In genomic region chr11:100605451-100605850, GRCm38 (mm10) we compare ENCODE assay signal across 17 mouse cellular contexts. TPM values are rescaled to one million over a fixed set of nuclear protein-coding genes. Genes with fewer than 3 reads are reported as not detected.
DNase-seq lines count a peak whose midpoint lies in the region; ATAC-seq and TF ChIP-seq lines count a peak whose summit lies in the region.
"Had no signal": no experiment of that assay in that cellular context is flagged by ENCODE, and none has a peak within 500 bp of the region (broad histone marks: within the 10 kb centered on the region; RNA-seq: fewer than 3 reads in every experiment).

No protein-coding gene starts in this region.

- H3K4me2 ChIP-seq in hindbrain, embryonic 14.5 days (replicated peaks) = no peak overlapping the region
- no peak overlapping the region for H3K4me2 ChIP-seq in midbrain, embryonic 14.5 days (ENCODE audit: low read length)
- no peak overlapping the region for H3K4me2 ChIP-seq in midbrain, embryonic 16.5 days (ENCODE audit: low read length)
- H3K4me2 ChIP-seq in neural tube, embryonic 15.5 days = no peak overlapping the region
- H3K4me2 ChIP-seq: heart, embryonic 13.5 days; limb, embryonic 13.5 days had no signal

- H3K9ac ChIP-seq in hindbrain, embryonic 14.5 days = no peak overlapping the region
- H3K9ac ChIP-seq in midbrain, embryonic 14.5 days (replicated peaks; ENCODE audit: low read length) = no peak overlapping the region
- H3K9ac ChIP-seq in midbrain, embryonic 16.5 days (ENCODE audit: low read depth, low read length) = no peak overlapping the region
- no peak overlapping the region for H3K9ac ChIP-seq in neural tube, embryonic 15.5 days (replicated peaks)
- H3K9ac ChIP-seq: heart, embryonic 13.5 days; limb, embryonic 13.5 days; liver, embryonic 14.5 days had no signal

- no peak for TF ChIP-seq POLR2A in cerebellum, adult 2 months (IDR thresholded peaks at IDR 0.05; ENCODE audit: borderline replicate concordance, insufficient read depth, low read length)

- peak; percentile 65 to 74 for DNase-seq in cerebellum, adult 2 months
- no peak for DNase-seq in cerebellum, adult 11-12 months
- no peak for DNase-seq in hindbrain, embryonic 14.5 days (ENCODE audit: low spot score)
- DNase-seq in hindbrain, embryonic 10.5 days (ENCODE audit: low spot score) = no peak
- DNase-seq in midbrain, embryonic 14.5 days = no peak
- no peak for DNase-seq in lung, postnatal 25 days (ENCODE audit: low spot score)
- DNase-seq: heart, postnatal 4 days; kidney, adult 11 months; right cerebral cortex, postnatal 25 days had no signal

- peaks cover 19% of the 10 kb centered on the region for H3K4me1 ChIP-seq in cerebellum, adult 2 months (ENCODE audit: control insufficient read depth, insufficient read depth, low read length)
- peaks cover 9% of the 10 kb centered on the region; the same call in 1 of the 2 replicates for H3K4me1 ChIP-seq in hindbrain, embryonic 14.5 days (replicated peaks; ENCODE audit: control insufficient read depth, insufficient read depth, low read length)
- no peaks in the 10 kb centered on the region for H3K4me1 ChIP-seq in hindbrain, embryonic 10.5 days (replicated peaks)
- 0 out of 2 replicates have a peak, but pooled peaks cover 3% of the 10 kb centered on the region for H3K4me1 ChIP-seq in midbrain, embryonic 14.5 days (ENCODE audit: control insufficient read depth, insufficient read depth, low read length)
- H3K4me1 ChIP-seq in midbrain, embryonic 16.5 days (ENCODE audit: control insufficient read depth, insufficient read depth, low read length) = peaks cover 8% of the 10 kb centered on the region; the same call in 1 of the 2 replicates
- H3K4me1 ChIP-seq in neural tube, embryonic 15.5 days = peaks cover 44% of the 10 kb centered on the region

- TF ChIP-seq CTCF in cerebellum, adult 2 months (IDR thresholded peaks at IDR 0.05; ENCODE audit: borderline replicate concordance, insufficient read depth, low read depth, low read length) = no peak

- no peak for ATAC-seq in hindbrain, embryonic 14.5 days (ENCODE audit: low FRiP score)
- no peak for ATAC-seq in midbrain, embryonic 14.5 days (ENCODE audit: low FRiP score, low TSS enrichment)
- ATAC-seq in midbrain, embryonic 16.5 days = no peak
- no peak for ATAC-seq in neural tube, embryonic 15.5 days (ENCODE audit: low FRiP score)

- 22% methylated on average over 10 of the region's 10 CpGs for WGBS in cerebellum, adult 2 months
- WGBS in hindbrain, embryonic 14.5 days = 79% methylated on average over 10 of the region's 10 CpGs
- WGBS in hindbrain, embryonic 10.5 days = 90% methylated on average over 10 of the region's 10 CpGs
- 81% methylated on average over 10 of the region's 10 CpGs for WGBS in midbrain, embryonic 14.5 days
- WGBS in midbrain, embryonic 16.5 days = 79% methylated on average over 10 of the region's 10 CpGs
- 82% methylated on average over 10 of the region's 10 CpGs for WGBS in neural tube, embryonic 15.5 days

- no peak overlapping the region for H3K4me3 ChIP-seq in cerebellum, adult 2 months (replicated peaks; ENCODE audit: insufficient read depth, low read depth, low read length)
- no peak overlapping the region for H3K4me3 ChIP-seq in hindbrain, embryonic 14.5 days (replicated peaks; ENCODE audit: low read length)
- no peak overlapping the region for H3K4me3 ChIP-seq in hindbrain, embryonic 10.5 days
- H3K4me3 ChIP-seq in midbrain, embryonic 14.5 days (replicated peaks; ENCODE audit: low read depth, low read length) = no peak overlapping the region
- no peak overlapping the region for H3K4me3 ChIP-seq in midbrain, embryonic 16.5 days (ENCODE audit: low read depth, low read length)
- no peak overlapping the region for H3K4me3 ChIP-seq in neural tube, embryonic 15.5 days (replicated peaks)
- H3K4me3 ChIP-seq: heart, embryonic 13.5 days; limb, embryonic 13.5 days; megakaryocyte, embryonic 14.5 days had no signal

- peaks cover 17% of the 10 kb centered on the region for H3K36me3 ChIP-seq in hindbrain, embryonic 14.5 days (replicated peaks; ENCODE audit: control insufficient read depth, insufficient read depth)
- H3K36me3 ChIP-seq in hindbrain, embryonic 10.5 days = peaks cover 80% of the 10 kb centered on the region
- H3K36me3 ChIP-seq in midbrain, embryonic 14.5 days (ENCODE audit: control insufficient read depth, insufficient read depth, low read length) = peaks cover 22% of the 10 kb centered on the region
- H3K36me3 ChIP-seq in midbrain, embryonic 16.5 days (ENCODE audit: control insufficient read depth, insufficient read depth, low read length) = no peaks in the 10 kb centered on the region
- H3K36me3 ChIP-seq in neural tube, embryonic 15.5 days = peaks cover 10% of the 10 kb centered on the region

- H3K27me3 ChIP-seq in cerebellum, adult 2 months (ENCODE audit: control insufficient read depth, insufficient read depth, low read length) = no peaks in the 10 kb centered on the region
- no peaks in the 10 kb centered on the region for H3K27me3 ChIP-seq in hindbrain, embryonic 14.5 days (ENCODE audit: control insufficient read depth, insufficient read depth, low read length)
- H3K27me3 ChIP-seq in hindbrain, embryonic 10.5 days (ENCODE audit: insufficient read depth, poor library complexity, severe bottlenecking) = no peaks in the 10 kb centered on the region
- no peaks in the 10 kb centered on the region for H3K27me3 ChIP-seq in midbrain, embryonic 14.5 days (ENCODE audit: control insufficient read depth, insufficient read depth, low read length)
- no peaks in the 10 kb centered on the region for H3K27me3 ChIP-seq in midbrain, embryonic 16.5 days (ENCODE audit: control insufficient read depth, insufficient read depth, low read depth, low read length)
- H3K27me3 ChIP-seq in neural tube, embryonic 15.5 days (replicated peaks) = no peaks in the 10 kb centered on the region
- H3K27me3 ChIP-seq: heart, embryonic 13.5 days; limb, embryonic 13.5 days; megakaryocyte, embryonic 14.5 days had no signal

- H3K27ac ChIP-seq in cerebellum, adult 2 months (ENCODE audit: insufficient read depth, low read length) = peak overlapping the region; percentile 29
- H3K27ac ChIP-seq in hindbrain, embryonic 14.5 days = peak overlapping the region; percentile 26; the same call in 1 of the 2 replicates
- no peak overlapping the region for H3K27ac ChIP-seq in hindbrain, embryonic 10.5 days
- 0 out of 2 replicates have a peak overlapping the region, but pooled peaks have one; percentile 13 for H3K27ac ChIP-seq in midbrain, embryonic 14.5 days (replicated peaks; ENCODE audit: low read depth, low read length)
- H3K27ac ChIP-seq in midbrain, embryonic 16.5 days (ENCODE audit: low read length) = no peak overlapping the region
- H3K27ac ChIP-seq in neural tube, embryonic 15.5 days (replicated peaks) = 0 out of 2 replicates have a peak overlapping the region, but pooled peaks have one; percentile 6
- H3K27ac ChIP-seq: heart, embryonic 13.5 days; kidney, postnatal 0 days; limb, embryonic 13.5 days; liver, embryonic 14.5 days; stomach, postnatal 0 days had no signal

- H3K9me3 ChIP-seq in hindbrain, embryonic 14.5 days (ENCODE audit: control insufficient read depth, low read length) = no peaks in the 10 kb centered on the region
- no peaks in the 10 kb centered on the region for H3K9me3 ChIP-seq in hindbrain, embryonic 10.5 days
- no peaks in the 10 kb centered on the region for H3K9me3 ChIP-seq in midbrain, embryonic 14.5 days (ENCODE audit: control insufficient read depth, low read length)
- H3K9me3 ChIP-seq in midbrain, embryonic 16.5 days (replicated peaks; ENCODE audit: control insufficient read depth, low read length, poor library complexity, severe bottlenecking) = no peaks in the 10 kb centered on the region
- no peaks in the 10 kb centered on the region for H3K9me3 ChIP-seq in neural tube, embryonic 15.5 days (replicated peaks)
- H3K9me3 ChIP-seq: heart, embryonic 13.5 days; limb, embryonic 13.5 days; megakaryocyte, embryonic 14.5 days had no signal

RNA-seq across cellular contexts. Expression of gene Nkiras2, which starts 13.6 kb away (rescaled TPM):
- polyA plus RNA-seq in cerebellum, adult 2 months (2012; rRNA removed) = 27.5 and 27.6 TPM in 2 replicates
- 103 TPM in 2 replicates for polyA plus RNA-seq in hindbrain, embryonic 14.5 days (2014; fragmentation: Nextera tagmentation; extraction: Ambion mirVana)
- 95.9 and 119 TPM in 2 replicates for polyA plus RNA-seq in hindbrain, embryonic 10.5 days (2016; fragmentation: Nextera tagmentation; extraction: Ambion mirVana)
- 125 and 129 TPM in 2 replicates for polyA plus RNA-seq in midbrain, embryonic 14.5 days (2014; fragmentation: Nextera tagmentation; extraction: Ambion mirVana)
- 97.7 TPM in 2 replicates for polyA plus RNA-seq in midbrain, embryonic 16.5 days (2015; fragmentation: Nextera tagmentation; extraction: Ambion mirVana)
- 90.1 and 96.3 TPM in 2 replicates for polyA plus RNA-seq in neural tube, embryonic 15.5 days (2015; fragmentation: Nextera tagmentation; extraction: Ambion mirVana)

RNA-seq across cellular contexts. Expression of gene Dnajc7, which starts 14.5 kb away (rescaled TPM):
- polyA plus RNA-seq in cerebellum, adult 2 months (2012; rRNA removed) = 157 and 177 TPM in 2 replicates
- 91.0 and 91.6 TPM in 2 replicates for polyA plus RNA-seq in hindbrain, embryonic 14.5 days (2014; fragmentation: Nextera tagmentation; extraction: Ambion mirVana)
- polyA plus RNA-seq in hindbrain, embryonic 10.5 days (2016; fragmentation: Nextera tagmentation; extraction: Ambion mirVana) = 219 and 260 TPM in 2 replicates
- 93.7 and 108 TPM in 2 replicates for polyA plus RNA-seq in midbrain, embryonic 14.5 days (2014; fragmentation: Nextera tagmentation; extraction: Ambion mirVana)
- polyA plus RNA-seq in midbrain, embryonic 16.5 days (2015; fragmentation: Nextera tagmentation; extraction: Ambion mirVana) = 289 and 327 TPM in 2 replicates
- 287 and 298 TPM in 2 replicates for polyA plus RNA-seq in neural tube, embryonic 15.5 days (2015; fragmentation: Nextera tagmentation; extraction: Ambion mirVana)

RNA-seq across cellular contexts. Expression of gene Cnp, which starts 30.7 kb away (rescaled TPM):
- 547 and 616 TPM in 2 replicates for polyA plus RNA-seq in cerebellum, adult 2 months (2012; rRNA removed)
- polyA plus RNA-seq in hindbrain, embryonic 14.5 days (2014; fragmentation: Nextera tagmentation; extraction: Ambion mirVana) = 47.2 and 53.3 TPM in 2 replicates
- polyA plus RNA-seq in hindbrain, embryonic 10.5 days (2016; fragmentation: Nextera tagmentation; extraction: Ambion mirVana) = 22.7 and 27.3 TPM in 2 replicates
- polyA plus RNA-seq in midbrain, embryonic 14.5 days (2014; fragmentation: Nextera tagmentation; extraction: Ambion mirVana) = 24.8 and 28.7 TPM in 2 replicates
- 46.5 and 57.8 TPM in 2 replicates for polyA plus RNA-seq in midbrain, embryonic 16.5 days (2015; fragmentation: Nextera tagmentation; extraction: Ambion mirVana)
- polyA plus RNA-seq in neural tube, embryonic 15.5 days (2015; fragmentation: Nextera tagmentation; extraction: Ambion mirVana) = 62.0 and 74.6 TPM in 2 replicates

Comparison
In these comparisons a context has a peak if more than half of its experiments do, and no peak if none do; other contexts are left out.
1. DNase-seq: peak in cerebellum, adult 2 months (2 of 2); none in cerebellum, adult 11-12 months (single experiment), hindbrain, embryonic 14.5 days (single experiment), hindbrain, embryonic 10.5 days (single experiment), midbrain, embryonic 14.5 days (single experiment) and lung, postnatal 25 days (single experiment).
2. H3K27ac ChIP-seq: peak in cerebellum, adult 2 months (single experiment), hindbrain, embryonic 14.5 days (single experiment), midbrain, embryonic 14.5 days (single experiment) and neural tube, embryonic 15.5 days (single experiment); none in hindbrain, embryonic 10.5 days (single experiment) and midbrain, embryonic 16.5 days (single experiment).